Mouse (Mus musculus) embryo, embryonic 11.5 days (tissue): ENCODE results near the gene Iqgap2.

ENCODE experiments used
- DNase-seq: peaks from one replicate; pipeline ENCODE4 v3.0.0-alpha.2; 2012; ENCODE audit warnings: low read depth, low spot score

Gene Iqgap2

GRCm38 (mm10) chr13:95714271-95714975 lies 177.3 kb downstream of the Iqgap2 start:
- no peak for DNase-seq

DNA sequence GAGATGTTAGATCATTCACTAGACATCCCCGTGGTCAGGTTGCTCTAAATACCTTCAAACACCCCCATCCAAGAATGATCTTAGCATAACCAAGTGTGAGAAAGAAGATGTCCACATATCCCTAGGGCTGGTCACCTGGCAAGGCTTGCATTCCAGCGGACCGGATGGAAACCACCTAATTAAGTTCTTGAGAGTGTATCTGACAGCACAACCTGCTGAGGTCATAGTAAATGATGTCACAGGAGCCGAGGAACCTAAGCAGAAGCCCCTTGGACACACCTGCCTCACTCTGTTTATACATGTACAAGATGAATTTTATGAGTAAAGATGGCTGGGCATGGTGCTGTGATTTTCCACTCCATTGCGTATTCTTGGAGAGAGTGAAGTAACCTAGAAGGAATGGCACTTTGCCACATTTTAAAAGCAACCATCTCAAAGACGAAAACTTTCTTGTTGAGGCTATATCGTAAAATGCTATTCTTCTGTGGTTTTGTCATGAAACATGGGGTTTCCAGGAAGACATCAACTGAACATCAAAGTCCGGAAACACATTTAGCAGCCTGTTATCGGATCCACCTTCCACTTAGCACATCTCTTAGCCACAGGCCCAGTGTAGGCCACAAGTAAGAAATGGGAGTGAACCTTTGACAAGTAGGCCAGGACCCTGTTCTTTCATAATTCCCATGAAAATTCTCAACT lies 179.0 kb downstream of the Iqgap2 start:
- DNase-seq, result no peak

DNA sequence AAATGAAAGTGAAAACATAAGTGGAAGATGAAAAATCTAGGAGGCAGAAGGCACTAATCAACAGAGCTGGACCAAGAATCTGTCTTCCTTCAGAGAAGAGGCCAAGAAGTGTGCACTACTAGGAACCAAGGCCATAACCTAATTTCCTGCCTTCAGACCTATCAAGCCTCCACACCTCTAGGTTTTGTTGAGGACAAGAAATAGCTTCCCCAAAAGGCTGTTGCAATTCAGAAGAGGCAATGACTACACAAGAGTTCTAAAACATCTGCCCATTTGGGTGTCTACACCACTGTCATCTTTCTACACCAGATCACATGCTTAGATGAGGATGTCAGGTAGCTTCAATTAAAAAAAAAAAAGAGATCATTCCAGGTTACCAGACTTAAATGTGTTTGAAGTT lies 179.7 kb downstream of the Iqgap2 start:
- no peak for DNase-seq

- DNase-seq, result no peak
Measured at GRCm38 (mm10) chr13:95705589-95705988, 186.1 kb downstream of the Iqgap2 start.

DNA sequence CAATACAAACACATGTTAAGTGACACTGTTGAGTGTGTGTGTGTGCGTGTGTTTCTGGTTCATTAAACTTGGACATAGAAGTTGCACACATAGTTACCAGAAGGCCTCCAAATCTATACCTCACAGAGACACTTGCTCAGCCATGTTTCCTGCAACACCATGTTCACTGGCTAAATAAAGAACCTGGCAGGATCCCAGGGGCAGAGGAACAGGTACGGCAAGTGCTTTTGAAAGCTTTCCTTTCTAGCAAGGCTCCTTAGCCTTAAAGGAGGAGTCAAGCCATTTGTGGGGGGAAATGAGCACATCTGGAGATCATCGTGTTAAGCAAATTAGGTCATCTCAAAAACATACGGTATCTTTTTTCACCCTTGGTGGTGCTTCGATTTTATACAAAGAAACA lies 188.3 kb downstream of the Iqgap2 start:
- DNase-seq, result no peak

DNA sequence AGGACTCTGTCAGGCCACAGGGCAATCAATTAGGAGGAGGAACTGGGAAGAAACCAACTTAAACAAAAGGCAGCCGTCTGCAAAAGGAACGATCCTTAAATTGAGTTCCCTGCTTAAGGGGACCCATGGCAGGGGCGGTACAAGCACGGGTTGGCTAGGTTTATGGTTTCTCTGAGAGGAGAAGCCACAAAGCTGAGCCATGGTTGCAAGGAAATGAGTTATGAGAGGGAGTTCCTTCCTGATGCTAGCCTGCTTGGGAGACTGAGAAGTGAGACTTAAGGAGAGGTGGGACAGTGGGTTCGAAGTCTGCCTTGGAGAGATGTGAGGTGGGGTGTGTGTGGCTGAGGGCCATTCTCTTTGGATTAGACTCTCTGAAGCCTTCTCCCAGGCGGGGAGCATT lies 193.8 kb downstream of the Iqgap2 start:
- DNase-seq, result no peak

GRCm38 (mm10) chr13:95696654-95697163 lies 195.0 kb downstream of the Iqgap2 start, which contains the start of gene F2rl2:
Gene F2rl2, plus strand, starts transcription at chr13:95696853.
- no peak for DNase-seq

DNA sequence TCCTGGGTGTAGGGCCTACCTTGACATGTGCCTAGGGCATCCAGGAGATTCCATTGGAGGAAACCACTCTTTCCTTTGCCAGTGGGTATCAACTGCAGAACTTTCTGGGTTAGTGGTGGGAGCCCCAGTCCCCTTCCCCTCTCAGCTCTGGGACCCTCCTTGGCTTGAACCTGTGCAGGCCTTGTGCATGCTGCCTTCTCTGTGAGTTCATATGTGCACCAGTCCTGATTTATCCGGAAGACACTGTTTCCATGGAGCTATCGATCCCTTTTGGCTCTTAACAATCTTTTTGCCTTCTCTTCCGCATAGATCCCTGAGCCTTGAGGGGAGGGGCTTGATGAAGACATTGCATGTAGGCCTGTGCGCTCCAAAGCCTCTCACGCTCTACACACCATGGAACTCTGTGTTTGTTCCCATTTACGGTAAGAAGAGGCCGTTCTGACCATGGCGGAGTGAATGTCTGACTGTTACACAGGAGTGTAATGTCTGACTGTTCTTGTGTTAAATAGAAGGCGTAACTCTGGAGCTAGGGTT lies 195.5 kb downstream of the Iqgap2 start:
- no peak for DNase-seq

- DNase-seq, result no peak
Measured at GRCm38 (mm10) chr13:95692201-95692600, 199.5 kb downstream of the Iqgap2 start.

DNA sequence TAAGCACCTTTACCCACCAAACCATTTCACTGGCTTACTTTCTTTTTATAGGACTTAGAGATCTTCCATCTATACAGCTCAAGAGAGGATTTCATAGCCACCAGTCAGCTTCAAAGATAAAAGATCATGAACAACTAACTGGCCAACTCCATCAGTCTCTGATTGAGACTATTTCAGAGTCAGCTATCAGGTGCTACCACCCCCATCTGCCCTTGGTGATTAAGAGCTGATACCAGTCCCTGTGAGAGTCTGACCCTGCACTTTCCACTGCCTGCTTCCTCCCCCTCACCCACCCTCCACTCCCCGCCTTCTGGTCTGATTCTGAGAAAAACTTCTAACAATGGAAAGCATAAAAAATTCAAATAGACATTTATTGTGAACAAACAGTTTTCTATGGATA lies 203.1 kb downstream of the Iqgap2 start:
- no peak for DNase-seq

- no peak for DNase-seq
Measured at GRCm38 (mm10) chr13:95685736-95686135, 206.0 kb downstream of the Iqgap2 start.

GRCm38 (mm10) chr13:95684656-95685244 lies 207.0 kb downstream of the Iqgap2 start:
- DNase-seq, result no peak

DNA sequence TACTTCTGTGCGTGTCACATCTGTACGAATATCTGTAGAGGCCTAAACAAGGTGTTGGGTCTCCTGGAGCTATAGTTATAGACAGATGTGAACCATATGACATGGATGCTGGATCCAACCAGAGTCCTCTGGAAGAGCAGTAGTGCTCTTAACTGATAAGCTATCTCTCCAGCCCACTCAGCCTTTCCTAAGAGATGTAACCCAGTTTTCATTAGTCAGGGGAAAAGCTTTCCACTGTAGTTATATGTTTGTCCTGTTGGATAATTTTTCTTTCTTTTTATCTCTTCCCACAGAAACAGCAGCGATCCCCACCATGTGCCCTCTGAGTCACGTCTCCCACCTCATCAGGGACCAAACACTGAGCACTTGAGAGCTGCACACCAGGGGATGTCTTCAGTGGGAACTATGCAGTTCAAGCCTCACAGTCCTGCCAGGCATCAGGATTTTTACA lies 212.2 kb downstream of the Iqgap2 start:
- DNase-seq, result no peak

DNA sequence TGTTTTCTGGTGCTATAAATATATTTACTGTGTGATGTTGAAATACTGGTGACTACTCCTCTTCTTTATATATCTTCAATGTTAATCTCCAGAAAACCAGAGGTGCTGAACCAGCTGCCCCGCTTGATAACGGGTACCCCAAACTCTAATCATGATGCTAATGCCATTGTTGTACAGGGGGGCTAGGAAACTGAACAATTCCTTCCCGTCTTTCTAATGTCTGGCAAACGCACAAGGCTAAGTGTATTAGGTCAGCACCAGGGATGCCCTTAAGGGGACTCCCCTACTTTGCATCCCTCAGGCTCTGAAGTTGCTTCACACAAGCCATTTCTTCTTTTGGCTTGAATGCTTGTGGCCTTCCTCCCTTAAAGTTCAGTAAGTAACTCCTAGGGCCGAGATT lies 212.6 kb downstream of the Iqgap2 start:
- no peak for DNase-seq

GRCm38 (mm10) chr13:95672372-95672771 lies 219.3 kb downstream of the Iqgap2 start:
- no peak for DNase-seq

GRCm38 (mm10) chr13:95671108-95671897 lies 220.4 kb downstream of the Iqgap2 start:
- DNase-seq, result no peak

- DNase-seq, result no peak
Measured at GRCm38 (mm10) chr13:95670534-95670933, 221.2 kb downstream of the Iqgap2 start.

GRCm38 (mm10) chr13:95667260-95667659 lies 224.5 kb downstream of the Iqgap2 start:
- DNase-seq, result no peak

DNA sequence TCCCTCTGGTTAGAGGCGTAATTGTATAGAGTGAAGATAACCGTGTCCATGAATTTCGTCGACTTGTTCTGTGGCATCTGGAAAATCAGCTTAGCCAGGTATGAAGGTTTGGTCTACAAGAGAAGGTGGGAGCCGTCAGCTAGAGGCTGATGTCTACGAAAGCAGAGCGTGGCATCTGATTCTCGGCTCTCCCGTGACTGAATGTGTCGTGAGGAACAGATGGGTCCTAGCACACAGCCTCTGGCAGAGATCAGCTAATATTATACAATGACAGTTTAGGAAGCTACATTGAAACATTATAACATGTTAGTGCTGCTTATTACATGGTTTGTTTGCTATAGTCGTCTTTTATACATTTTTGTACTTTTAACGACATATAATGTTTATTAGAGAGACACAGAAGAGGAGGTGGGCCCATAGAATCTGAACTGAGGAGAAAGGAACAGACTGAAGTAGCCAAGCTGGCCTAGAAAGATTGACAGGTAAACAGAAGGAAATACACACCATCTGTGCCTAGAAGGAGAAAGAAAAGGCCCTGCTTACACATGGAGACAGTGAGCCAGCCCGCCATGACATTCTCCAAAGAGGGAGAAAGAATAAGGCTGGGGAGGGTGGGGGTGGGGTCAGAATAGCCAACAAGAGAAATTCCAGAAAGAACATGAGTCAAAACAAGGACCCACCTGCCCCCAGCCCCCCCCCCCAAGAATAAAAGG lies 225.9 kb downstream of the Iqgap2 start:
- DNase-seq, result no peak

GRCm38 (mm10) chr13:95663834-95664233 lies 227.9 kb downstream of the Iqgap2 start:
- no peak for DNase-seq

- DNase-seq, result no peak
Measured at GRCm38 (mm10) chr13:95659432-95659831, 232.3 kb downstream of the Iqgap2 start.
